Mouse (Mus musculus): ENCODE data around the gene Gm20379.

Gene Gm20379
- long read RNA-seq, experiment 1, result 0 reads
- long read RNA-seq, experiment 2, result 0 reads

DNA sequence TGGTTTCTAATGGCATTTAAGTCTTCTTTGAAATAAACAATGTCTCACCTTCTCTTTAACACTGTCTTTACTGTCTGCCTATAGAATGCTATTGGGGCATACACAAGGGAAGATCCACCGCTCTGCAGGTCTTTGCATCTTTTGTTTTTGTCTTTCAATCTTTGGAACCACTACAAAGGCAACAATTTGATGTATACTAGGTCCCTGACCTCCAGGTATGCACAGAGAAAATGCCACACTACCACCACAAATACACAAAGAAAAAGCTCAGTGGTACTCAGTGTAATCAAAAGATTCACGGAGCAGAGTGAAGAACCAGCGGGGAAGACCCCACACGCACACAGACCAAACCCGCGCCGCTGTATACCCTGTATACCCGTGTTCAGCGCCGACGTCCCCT, at the start of gene Gm20379:
Gene Gm20379, plus strand, starts transcription at position 301 of the 400 bp plus-strand sequence.
- intact Hi-C loops (cut with DNase I), result no loop called here

DNA sequence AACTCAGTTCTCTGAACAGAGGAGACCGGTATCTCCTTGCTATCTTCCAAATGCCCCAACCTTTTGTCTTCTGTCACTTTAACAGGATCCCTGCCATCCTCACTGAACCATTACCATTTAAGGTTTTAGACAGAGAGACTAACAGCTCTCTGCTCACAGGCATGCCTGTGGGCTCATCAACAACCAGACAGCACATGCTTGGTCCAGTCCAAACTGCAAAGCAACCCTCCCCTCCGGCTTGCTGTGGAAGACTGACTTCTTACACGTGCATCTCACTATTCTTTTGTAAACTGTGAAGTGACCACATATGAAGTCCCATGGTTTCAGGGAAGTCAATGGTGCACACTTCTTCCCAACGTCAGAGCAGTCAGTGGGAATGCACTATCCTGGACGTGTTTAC, 44.5 kb upstream of the Gm20379 start:
- intact Hi-C loops (cut with DNase I), result no loop called here

DNA sequence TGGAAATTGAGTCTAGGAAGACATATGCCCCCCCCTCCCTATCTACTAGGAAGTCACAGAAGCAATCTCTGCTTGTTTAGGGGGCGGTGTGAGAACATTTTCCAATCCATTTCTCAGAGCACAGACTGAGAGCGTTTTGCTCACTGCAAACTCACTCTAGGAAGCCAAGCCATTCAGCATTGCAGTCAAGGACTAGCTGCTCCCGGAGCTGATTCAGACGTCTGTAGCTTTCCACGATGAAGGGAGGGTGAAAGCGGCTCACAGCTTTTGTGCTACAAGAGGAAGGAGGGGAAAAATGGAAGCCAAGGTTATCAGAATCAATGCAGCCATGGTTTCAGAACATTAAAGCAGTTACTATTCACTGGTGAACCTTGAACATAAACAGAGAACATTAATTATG, 42.2 kb upstream of the Gm20379 start:
- intact Hi-C loops (cut with DNase I), result no loop called here

DNA sequence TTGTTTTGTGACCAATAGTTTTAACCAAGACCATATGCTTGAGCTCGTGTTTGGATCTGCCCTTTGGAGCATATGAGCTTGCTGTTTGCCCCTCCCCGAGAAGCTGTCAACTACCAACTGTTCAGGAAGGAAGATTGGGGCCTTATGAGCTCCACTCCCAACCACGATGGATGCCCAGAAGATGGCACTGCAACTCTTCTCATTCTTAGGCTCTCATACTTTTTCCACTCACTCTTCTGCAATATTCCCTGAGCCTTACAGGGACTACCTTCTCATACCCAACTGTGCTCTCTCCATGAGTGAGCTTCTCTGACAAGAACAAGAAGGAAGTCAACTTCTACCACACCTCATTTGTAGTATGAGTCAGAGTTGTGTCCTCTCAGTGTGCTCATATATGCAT, 38.7 kb upstream of the Gm20379 start:
- intact Hi-C loops (cut with DNase I), result no loop called here

DNA sequence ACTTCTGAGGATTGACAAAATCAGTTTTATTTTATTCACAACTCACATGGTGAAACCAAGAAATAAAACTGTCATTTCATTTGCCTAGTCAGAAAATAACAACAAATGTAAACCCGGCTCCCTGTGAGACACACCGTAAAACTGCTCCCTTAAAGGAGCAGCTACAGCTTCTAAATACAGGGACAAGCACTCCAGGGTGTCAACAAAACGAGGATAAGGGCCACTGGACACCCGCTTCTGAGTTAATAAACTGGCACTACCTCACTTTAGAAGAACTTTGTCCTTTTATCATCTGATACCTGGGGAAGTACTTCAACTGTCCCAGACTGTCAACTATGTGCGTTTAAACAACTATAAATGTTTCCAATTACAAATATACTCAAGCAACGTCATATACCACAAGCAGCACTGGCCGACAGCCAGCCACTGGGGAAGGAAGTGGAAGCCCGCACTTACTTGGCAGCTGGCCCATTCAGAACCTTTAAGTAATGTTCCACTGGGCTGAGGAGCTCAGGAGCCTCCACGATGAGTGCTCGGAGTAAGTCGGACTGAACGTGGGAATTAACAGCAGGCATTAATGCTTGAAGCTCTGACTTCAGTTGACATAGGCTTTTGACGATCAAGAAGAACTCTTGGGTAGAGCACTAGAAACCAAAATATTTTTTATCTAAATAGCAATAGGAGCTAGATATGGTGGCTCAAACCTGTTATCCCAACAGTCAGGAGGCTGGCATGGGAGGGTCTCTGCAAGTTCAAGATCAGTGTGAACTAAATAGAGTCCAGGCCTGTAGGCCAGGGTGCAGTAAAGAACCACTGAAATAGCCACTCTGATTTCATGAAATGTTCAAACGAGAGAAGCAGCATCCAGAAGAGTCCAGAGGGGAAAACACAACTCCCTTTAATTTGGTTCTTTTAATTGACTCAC, 31.2 kb upstream of the Gm20379 start:
- intact Hi-C loops (cut with DNase I), result no loop called here

DNA sequence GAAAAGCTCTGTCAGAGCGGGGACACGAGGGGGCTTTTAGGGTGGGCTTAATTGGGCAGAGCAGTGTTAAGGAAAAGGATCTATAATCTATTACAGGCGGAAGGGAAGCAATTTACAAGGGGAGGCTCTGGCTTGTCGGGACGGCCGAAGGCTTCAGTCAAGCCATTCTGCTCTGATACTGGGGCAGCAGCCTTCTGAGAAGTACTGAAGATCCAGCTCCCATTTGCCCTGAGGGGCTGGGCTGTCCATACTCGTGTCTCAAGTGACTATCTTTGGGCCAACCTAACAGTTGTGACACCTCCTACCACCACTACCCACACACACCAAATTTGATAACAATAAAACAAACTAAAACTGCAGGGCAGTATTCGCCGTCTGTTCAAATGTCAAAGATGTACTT, 30.5 kb upstream of the Gm20379 start:
- intact Hi-C loops (cut with DNase I), result no loop called here

DNA sequence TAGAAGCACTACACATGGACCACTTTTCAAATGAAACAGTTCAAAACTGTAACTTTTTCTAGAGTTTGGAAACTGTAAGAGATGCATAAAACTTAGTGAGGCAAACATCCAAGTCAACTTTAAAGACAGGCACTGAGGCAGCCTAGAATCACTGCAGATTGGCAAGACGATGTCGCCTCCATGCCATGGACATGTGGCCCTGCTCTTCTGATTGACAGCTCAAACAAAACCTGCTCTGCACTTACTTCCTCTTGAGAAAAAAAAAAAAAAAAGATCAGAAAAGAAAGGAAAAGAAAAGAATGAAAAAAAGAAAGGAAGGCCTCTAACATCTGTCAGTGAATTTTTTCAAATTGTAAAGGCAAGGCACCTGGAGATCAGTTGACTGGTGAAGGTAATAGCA, 28.8 kb upstream of the Gm20379 start:
- intact Hi-C loops (cut with DNase I), result no loop called here

DNA sequence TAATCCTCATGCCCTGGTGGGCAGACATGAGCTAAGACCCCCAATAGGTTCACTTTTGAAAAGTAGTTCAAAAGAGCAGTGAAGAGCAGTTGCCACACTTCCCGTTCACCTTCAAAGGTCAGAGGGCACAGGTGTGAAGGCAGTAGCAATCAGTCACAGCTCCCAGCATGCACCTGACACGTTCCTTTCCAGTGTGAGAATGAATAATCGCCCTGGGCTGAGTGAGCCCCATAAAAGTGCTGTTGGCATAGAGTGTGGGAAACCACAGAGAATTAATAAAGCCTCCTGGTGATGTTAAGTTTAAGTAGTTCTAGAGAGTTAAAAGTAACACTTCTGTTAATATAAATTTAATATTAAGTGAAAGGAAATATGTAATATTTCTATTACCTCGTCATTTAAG, 14.2 kb upstream of the Gm20379 start:
- intact Hi-C loops (cut with DNase I), result no loop called here

DNA sequence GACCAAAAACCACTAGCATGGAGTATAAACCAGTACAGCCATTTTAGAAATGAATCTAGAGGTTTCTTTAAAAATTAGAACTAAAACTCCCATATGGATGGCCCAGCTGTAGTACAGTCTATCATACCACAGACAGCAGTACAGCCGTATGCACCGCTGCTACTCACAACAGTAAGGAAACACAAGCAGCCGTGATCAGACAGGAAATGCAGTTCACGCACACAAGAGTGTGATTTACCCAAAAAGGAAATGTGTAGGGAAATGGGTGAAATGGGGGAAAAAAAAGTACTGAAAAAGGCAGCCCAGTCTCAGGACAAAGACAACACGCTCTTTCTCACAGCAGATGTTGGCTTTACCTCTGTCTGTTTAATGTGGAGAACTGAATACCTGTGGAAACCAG, 11.9 kb upstream of the Gm20379 start:
- intact Hi-C loops (cut with DNase I), result no loop called here

DNA sequence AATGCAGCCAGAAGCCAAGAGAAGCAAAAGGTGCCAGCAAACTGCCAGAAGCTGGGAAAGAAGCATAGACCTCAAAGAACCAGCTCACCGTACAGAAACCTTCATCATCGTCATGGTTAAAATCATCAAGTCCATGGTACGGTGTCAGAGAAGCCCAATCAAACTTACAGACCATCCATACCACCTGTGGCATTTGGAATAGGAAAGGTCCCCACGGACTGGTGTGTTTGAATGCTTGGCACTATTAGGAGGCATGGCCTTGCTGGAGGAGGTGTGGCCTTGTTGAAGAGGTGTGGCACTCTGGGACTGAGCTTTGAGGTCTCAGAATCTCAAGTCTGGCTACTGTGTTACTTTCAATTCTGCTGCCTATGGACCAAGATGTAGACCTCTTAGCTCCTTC, 9.3 kb upstream of the Gm20379 start:
- intact Hi-C loops (cut with DNase I), result no loop called here

DNA sequence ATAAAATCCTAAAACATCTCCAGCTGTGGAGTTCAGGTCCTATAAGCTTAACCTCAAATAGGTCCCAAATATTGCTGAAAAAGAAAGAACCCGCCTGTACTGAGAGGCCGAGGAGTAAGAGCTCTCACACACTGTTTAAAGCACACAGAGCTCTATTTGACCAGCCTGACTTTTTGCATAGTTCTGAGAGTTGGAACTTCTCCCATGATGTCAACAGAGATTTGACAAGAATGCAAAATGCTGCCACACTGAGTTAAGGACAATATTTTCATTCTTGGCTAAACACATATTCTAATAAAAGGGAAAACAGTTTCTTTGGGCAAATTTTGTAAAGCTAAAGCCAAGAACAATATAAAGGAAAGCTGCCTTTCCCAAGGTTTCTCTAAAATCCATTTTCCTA, 8.8 kb upstream of the Gm20379 start:
- intact Hi-C loops (cut with DNase I), result no loop called here

DNA sequence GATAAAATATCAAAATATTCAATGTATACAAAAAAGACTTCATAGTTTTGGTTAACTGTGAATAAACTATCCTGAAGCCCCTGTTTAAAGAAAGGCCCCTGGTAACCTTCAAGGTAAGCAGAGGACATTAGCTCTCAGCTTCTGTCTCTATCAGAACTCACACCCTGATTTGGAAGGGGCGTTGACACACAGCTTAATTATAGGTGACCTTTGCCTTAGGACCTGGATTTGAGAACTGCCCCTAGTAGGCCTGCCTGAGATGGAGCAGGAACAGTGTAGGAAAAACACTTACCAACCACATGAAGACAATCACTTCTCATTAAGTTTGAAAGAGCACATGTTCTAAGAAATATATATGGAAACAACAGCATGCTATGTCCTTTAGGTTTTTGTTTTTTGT, 6.3 kb upstream of the Gm20379 start:
- intact Hi-C loops (cut with DNase I), result no loop called here

DNA sequence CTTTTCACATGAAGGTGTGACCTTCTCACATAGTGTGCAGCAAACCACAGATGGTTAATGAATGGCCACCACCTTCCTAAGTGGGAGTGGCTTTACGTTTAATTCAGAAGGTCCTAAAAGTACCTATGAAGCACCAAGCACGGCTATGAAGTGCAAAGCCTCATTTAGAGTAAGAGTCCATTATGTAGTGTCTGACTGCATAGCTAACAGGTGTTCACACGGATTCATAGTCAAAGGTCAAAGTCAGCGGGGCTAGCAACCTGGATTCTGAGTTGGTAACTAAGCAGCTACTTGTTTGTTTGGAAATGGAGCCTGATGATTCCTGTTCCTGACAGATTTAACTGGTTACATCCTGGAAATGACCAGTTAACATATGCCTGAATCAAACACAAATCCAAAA, 4.0 kb upstream of the Gm20379 start:
- intact Hi-C loops (cut with DNase I), result no loop called here

DNA sequence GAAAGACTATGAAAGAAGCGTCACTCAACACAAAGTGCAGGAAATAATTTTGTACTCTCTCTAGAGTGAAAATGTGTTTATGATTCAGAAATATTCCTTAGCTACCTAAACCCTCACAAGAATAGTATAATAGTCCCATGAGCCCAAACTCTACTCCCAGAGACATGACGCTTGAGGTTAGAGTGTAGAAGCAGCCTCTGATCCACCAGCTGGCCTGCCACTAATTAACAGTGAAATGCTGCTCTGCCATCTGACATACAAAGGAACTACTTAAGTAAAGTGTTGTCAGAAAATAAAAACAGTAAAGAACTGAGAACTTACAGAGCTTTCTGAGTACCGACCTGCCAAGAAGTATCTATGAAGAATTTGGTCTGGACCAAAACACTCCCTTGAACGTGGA, 3.3 kb upstream of the Gm20379 start:
- intact Hi-C loops (cut with DNase I), result no loop called here

DNA sequence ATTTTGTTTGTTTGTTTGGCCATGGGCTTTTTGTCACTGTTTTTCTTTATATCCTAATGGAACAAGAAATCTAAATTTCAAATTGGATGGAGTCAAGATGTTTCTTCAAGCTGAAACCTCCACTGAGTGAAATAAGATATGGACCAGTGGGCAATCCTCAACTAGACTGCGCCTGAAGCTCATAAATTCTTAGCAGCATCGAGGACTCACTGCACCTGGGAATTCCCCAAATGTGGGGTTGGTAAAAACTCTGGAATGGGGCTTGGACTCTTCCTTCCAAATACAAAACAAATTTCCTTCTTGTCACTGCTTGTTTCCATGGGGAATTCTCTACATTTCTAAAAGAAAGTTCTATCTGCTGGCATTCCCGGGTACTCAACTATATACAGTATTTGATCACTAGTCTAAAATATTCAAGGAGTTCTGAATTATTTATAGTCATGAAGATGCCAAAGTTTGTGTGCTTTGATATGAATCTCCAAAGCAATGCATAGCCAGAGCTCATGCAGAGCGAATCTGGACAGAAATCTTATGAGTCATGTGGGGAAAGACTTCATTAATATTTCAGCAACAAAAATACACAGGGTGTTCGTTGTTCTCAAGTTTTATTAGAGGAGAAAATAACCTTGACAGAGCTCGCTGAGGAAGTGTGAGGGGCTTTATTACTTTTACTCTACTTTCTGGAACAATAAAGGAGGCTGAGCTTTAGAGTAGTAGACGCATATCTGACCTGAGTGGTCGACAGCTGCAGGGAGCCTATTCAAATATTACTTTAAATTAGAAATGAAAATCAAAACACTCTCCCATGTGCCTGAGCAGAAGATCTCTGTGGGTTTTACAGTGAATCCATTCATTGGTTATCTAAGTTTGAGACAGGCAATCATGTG, 2.5 kb upstream of the Gm20379 start:
- intact Hi-C loops (cut with DNase I), result no loop called here

DNA sequence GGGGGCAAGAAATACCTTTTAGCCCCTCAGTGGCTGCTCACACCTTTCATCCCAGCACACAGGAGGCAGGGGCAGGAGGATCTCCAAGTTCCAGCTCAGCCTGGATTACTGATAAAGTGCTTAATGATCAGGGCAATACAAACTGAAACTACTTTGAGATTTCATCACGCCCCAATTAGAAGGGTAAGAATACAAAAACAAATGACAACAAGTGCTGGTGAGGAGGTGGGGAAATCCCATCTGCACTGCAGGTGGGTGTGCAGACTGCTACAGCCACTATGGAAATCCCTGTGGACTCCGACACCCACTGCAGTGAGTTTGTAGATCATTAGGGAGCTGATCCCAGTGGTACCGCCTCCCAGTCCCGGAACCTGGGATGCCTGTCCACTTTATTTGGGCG, 1.5 kb upstream of the Gm20379 start:
- intact Hi-C loops (cut with DNase I), result no loop called here

DNA sequence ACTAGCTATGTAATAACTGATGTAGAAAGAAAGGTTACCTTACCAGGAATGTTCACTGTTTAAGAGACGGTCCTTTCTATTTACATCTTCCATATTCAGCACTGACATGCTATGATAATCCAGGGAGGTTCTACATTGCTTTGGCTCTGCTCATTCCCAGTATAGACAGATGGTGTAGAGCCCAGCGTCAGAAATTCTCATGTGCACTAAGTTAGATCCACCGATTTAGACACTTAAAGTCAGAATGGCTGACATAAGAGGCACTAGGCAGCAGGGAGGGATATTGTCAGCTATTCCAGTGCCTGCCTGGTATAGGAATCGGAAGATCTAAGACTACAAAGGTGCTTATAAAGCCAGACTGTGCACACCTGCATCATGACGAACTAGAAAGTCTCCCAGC, 8.8 kb downstream of the Gm20379 start:
- intact Hi-C loops (cut with DNase I), result no loop called here

DNA sequence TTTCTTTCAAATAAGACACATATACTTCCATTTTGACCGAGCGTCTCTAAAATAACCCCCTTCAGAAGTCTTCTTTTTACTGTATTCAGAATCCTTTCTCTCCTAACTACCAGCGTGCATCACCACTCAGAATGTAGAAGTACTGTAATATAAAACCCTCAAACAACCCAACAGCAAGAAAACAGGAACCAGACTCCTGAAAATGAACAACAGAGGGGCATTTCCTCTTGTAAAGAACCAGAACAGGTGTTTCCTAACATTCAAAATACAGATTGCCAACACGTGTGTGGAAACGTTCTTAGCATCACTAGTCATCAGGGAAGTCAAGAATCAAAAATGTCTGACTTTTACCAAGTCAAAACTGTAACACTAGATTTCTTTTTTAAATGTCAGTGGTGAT, 15.0 kb downstream of the Gm20379 start:
- intact Hi-C loops (cut with DNase I), result no loop called here

DNA sequence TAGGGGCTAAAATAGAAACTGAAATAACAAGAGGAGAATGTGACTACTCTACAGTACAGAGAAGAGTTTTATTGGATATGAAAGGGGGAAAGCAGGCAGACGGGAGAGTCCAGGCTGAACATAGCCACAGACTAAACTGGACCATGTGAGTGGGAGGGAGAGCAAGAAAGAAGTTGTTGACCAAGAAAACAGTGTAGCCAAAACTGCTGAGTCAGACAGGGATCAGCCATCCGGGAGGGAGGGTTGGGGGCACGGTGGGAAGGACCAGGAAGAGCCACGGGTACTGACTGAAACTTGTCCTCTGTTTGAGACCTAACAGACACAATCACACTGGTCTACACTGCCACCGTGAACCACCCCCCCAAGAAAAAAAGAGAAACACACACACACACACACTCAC, 20.2 kb downstream of the Gm20379 start:
- intact Hi-C loops (cut with DNase I), result no loop called here

DNA sequence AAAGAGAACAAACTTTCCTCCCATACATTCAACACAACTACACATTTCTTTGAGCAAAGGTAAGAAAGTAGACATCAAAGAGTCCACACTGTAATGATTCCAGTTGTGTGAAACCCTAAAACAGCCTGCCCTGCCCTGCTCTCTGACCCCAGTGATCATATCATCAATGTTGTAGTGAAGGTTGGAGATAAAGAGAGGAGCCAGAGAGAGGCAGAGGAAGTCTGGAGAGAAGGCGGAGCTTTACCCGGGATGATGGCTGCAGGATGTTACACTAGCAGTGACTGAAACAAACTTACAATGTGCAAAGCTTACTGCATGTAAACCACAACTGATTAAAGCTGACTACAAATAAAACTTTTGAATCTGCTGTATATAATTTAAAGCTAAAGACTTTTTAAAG, 22.2 kb downstream of the Gm20379 start:
- intact Hi-C loops (cut with DNase I), result no loop called here

DNA sequence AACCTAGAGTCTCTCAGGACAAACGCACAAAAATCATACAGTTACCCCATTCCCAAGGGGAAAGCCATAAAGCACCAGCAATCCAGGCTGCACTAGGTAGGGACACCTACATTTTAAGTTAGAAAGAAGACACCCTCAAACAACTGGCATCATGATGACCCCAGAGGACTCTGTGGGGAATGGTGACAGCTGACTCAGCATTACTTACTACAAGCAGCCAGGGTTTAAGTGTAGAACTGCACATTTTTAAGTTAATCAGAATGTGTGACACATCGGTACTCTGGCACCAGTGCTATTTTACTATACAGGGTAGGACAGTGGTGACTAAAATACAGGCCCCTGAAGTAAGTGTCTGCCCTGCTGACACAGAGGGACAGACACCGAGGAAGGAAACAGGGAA, 24.8 kb downstream of the Gm20379 start:
- intact Hi-C loops (cut with DNase I), result no loop called here

DNA sequence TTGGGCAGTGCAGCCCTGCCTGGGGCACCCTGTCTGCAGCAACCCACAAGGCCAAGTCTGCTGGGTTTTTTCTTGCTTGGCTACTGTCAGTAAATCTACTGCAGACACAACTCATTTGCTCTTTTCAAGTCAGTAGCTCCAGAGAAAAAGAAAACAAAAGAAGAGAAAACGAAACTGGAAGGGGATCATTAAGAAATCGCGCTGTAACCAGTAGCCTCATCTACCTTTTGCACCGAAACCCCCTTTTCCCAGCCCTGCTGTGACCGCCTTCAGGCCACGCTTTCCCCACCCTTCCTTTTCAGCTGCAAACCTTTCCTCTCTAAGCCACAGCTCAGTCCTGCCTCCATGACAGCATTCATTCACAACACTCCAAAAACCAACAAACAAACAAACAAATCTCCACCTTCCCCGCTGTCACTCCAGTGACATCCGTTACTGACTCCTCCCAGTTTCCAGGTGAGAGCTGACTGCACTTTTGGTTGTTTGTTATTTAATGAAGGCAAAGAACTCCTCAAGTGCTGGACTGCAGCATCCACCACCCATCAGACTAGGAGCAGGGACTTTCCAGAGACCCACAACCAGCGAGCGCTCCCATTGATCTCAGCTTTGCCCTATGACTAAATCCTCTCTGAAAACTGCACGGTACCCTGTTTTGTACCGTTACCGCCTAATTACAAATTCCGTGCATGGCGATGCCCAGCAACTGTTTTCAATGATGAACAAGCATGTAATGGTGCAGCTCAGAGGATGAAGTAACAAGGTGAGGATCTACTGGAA, 26.5 kb downstream of the Gm20379 start:
- intact Hi-C loops (cut with DNase I), result no loop called here

All from adrenal gland (tissue).